Mouse (Mus musculus): ENCODE data around the gene Jmjd6.

The Jmjd6 gene

GRCm38 (mm10) chr11:116807526-116807925 lies 35.7 kb downstream of the Jmjd6 start:
- DNase-seq (ENCODE audit: low read depth, low spot score), result no peak

- peak; percentile 61 for DNase-seq (ENCODE audit: low read depth, low spot score)
Observed at GRCm38 (mm10) chr11:116807116-116807515, 36.1 kb downstream of the Jmjd6 start.

GRCm38 (mm10) chr11:116806136-116807071 lies 36.8 kb downstream of the Jmjd6 start:
- DNase-seq (ENCODE audit: low read depth, low spot score), result peak; percentile 74

DNA sequence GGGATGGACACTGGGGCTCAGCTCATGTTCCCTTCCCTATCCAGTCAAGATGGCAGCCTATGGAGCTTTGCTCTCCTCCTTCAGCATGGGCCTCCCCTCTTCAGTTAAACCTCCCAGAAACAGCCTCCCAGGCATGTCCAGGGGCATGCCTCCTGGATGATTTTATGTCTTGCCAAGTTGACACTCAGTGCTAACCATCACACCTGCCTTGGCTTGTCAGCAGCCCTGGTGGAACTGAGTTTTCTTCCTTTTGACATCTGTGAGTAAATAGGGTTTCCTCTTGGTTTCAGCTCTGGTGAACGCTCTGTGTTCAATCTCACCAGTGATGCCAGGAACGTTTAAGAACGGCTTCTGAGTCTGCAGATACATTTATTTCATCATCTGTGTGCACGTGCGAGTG lies 40.5 kb downstream of the Jmjd6 start:
- DNase-seq (ENCODE audit: low read depth, low spot score), result no peak

DNA sequence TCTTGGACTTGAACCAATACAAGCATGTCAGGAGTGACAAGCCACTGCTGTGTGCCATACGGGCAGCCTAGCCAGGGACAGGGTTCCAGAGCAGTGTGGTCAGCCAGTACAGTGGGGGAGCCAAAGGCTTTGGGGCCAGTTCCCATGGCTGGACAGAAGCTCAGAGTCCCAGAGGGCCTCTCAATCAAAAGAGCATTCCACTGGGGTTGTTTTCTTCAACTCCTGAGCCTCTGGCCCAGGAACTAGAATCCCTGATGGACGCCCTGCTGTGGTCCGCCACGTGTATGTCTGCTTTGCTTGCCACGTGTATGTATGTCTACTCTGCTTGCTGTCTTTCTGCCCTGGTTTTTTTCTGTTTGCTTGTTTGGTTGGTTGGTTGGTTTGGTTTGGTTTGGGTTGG lies 42.1 kb downstream of the Jmjd6 start:
- DNase-seq (ENCODE audit: low read depth, low spot score), result peak; percentile 70

DNA sequence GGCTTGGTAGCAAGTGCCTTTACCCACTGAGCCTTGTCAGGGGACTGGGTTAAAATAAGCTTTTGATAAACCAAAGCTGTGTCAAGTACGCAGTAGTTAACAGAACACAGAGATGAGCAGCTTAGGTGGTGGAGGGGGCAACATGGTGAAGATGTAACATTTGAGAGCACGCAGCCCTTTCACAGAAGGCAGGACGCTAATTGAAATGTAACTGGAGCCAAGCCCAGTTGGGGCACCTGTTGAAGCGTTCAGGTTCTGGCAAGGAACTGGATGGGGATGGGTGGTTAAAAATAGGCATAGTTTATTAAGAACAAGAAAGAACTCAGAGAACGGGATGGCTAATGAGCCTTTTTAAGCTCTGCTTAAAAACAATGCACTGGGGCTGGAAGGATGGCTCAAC lies 43.9 kb downstream of the Jmjd6 start:
- no peak for DNase-seq (ENCODE audit: low read depth, low spot score)

Measured in 3T3-L1 (cell line).